Mouse (Mus musculus): Measurements from ENCODE around the gene Zgpat. TPM values are rescaled to one million over a fixed set of nuclear protein-coding genes. Genes with fewer than 3 reads are reported as not detected.

The Zgpat gene
- polyA plus RNA-seq, 1 experiment = 21.7 TPM

DNA sequence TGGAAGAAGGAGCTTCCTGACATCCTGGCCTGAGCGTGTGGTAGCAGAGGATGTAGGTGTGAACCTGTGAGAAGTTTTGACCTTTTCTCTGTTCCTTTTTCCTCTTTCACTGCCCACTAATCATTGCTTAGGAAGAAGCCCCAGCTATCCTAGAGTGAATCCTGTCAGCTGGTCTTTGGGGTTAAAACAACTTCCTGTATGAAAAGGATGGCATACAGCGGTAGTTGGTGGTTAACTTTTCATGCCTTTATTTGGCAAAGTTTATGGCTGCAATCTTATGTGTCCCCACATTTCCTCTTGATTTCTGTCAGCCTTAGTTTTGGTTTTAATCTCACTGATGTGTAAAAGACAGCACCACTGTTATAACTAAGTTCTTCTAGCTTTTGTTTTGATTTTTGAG is 12.5 kb downstream of the Zgpat start:
- no peak overlapping the region for H3K4me3 ChIP-seq
- H3K79me2 ChIP-seq (ENCODE audit: control insufficient read depth, insufficient read depth) = peaks cover 40% of the 10 kb centered on the region
- TF ChIP-seq MAX (IDR thresholded peaks at IDR 0.05; ENCODE audit: low read depth) (no peak), CEBPB (IDR thresholded peaks at IDR 0.05; ENCODE audit: insufficient read depth, poor library complexity, severe bottlenecking) (no peak), SRF (IDR thresholded peaks at IDR 0.05; ENCODE audit: control insufficient read depth, insufficient read length, low read depth) (no peak), MYOD1 (IDR thresholded peaks at IDR 0.05; ENCODE audit: control insufficient read depth in 1 of 3, insufficient read length in 2 of 3, low read depth in 2 of 3) (no peak), TCF12 (IDR thresholded peaks at IDR 0.05; ENCODE audit: insufficient read depth, poor library complexity, severe bottlenecking) (no peak), TCF3 (IDR thresholded peaks at IDR 0.05; ENCODE audit: insufficient read length, low read depth) (no peak), POLR2AphosphoS2 (IDR thresholded peaks at IDR 0.05; ENCODE audit: insufficient read length, low read depth) (no peak), USF1 (IDR thresholded peaks at IDR 0.05; ENCODE audit: low read depth) (no peak)
- no peaks in the 10 kb centered on the region for H3K27me3 ChIP-seq (ENCODE audit: control insufficient read depth, insufficient read depth, insufficient read length)
- H3K36me3 ChIP-seq (ENCODE audit: control insufficient read depth, insufficient read depth) = no peaks in the 10 kb centered on the region
- H3K4me2 ChIP-seq (ENCODE audit: low read depth) = no peak overlapping the region
- no peak overlapping the region for H3ac ChIP-seq (ENCODE audit: control insufficient read depth, insufficient read length)

DNA sequence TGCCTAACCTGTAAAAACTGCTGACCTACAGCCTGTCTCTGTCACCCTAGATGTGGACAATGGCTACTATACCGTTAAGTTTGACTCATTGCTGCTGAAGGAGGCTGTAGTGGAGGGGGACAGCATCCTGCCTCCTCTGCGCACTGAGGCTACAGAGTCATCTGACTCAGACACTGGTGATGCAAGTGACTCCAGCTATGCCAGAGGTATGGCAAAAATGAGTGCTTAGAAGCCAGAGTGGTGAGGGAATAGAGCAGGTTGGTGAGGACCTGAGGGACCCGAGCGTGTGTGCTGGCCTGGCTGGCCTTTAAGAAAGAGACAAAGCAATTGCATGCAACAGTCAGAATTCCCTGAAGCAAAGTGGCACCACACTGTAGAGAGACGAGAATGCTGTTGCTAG is 14.0 kb downstream of the Zgpat start:
- H3K36me3 ChIP-seq (ENCODE audit: control insufficient read depth, insufficient read depth) = peaks cover 7% of the 10 kb centered on the region
- H3K4me2 ChIP-seq (ENCODE audit: low read depth) = no peak overlapping the region
- peaks cover 32% of the 10 kb centered on the region for H3K79me2 ChIP-seq (ENCODE audit: control insufficient read depth, insufficient read depth)
- no peak overlapping the region for H3K4me3 ChIP-seq
- H3ac ChIP-seq (ENCODE audit: control insufficient read depth, insufficient read length) = no peak overlapping the region
- TF ChIP-seq MYOG (IDR thresholded peaks at IDR 0.05; ENCODE audit: control insufficient read depth in 1 of 3, insufficient read depth in 1 of 3, insufficient read length in 2 of 3, low read depth in 2 of 3) (no peak), TCF3 (IDR thresholded peaks at IDR 0.05; ENCODE audit: insufficient read length, low read depth) (no peak), MAX (IDR thresholded peaks at IDR 0.05; ENCODE audit: low read depth) (no peak), TCF12 (IDR thresholded peaks at IDR 0.05; ENCODE audit: insufficient read depth, poor library complexity, severe bottlenecking) (no peak), USF1 (IDR thresholded peaks at IDR 0.05; ENCODE audit: low read depth) (no peak), POLR2AphosphoS2 (IDR thresholded peaks at IDR 0.05; ENCODE audit: insufficient read length, low read depth) (no peak), REST (IDR thresholded peaks at IDR 0.05; ENCODE audit: insufficient read depth, insufficient read length) (no peak)
- H3K27me3 ChIP-seq (ENCODE audit: control insufficient read depth, insufficient read depth, insufficient read length) = no peaks in the 10 kb centered on the region

DNA sequence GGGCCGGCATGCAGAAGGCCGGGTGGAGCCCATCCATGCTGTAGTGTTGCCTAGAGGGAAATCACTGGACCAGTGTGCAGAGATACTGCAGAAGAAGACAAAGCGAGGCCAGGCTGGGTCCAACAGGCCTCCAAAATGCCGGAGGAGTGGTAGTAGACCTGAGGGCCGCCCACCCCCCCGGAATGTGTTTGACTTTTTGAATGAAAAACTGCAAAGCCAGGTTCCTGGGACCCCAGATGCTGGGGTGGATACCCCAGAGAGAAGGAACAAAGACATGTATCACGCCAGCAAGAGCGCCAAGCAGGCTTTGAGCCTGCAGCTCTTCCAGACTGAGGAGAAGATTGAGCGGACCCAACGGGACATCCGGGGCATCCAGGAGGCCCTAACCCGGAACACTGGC is 15.1 kb downstream of the Zgpat start, which contains the start of gene Lime1:
TSS of gene Lime1 (plus strand) at position 301 of the 400 bp plus-strand sequence.
- no peak within 1 kb of the TSS for H3K4me2 ChIP-seq (ENCODE audit: low read depth)
- H3K36me3 ChIP-seq (ENCODE audit: control insufficient read depth, insufficient read depth) = peaks cover 9% of the 10 kb centered on the region
- H3ac ChIP-seq (ENCODE audit: control insufficient read depth, insufficient read length) = no peak within 1 kb of the TSS
- no peak within 1 kb of the TSS for H3K4me3 ChIP-seq
- TF ChIP-seq REST (IDR thresholded peaks at IDR 0.05; ENCODE audit: insufficient read depth, insufficient read length) = no peak
- TF ChIP-seq MYOD1 (IDR thresholded peaks at IDR 0.05; ENCODE audit: control insufficient read depth in 1 of 3, insufficient read length in 2 of 3, low read depth in 2 of 3) = no peak
- TF ChIP-seq TCF3 (IDR thresholded peaks at IDR 0.05; ENCODE audit: insufficient read length, low read depth) = no peak
- TF ChIP-seq TCF12 (IDR thresholded peaks at IDR 0.05; ENCODE audit: insufficient read depth, poor library complexity, severe bottlenecking) = no peak
- no peak for TF ChIP-seq USF1 (IDR thresholded peaks at IDR 0.05; ENCODE audit: low read depth)
- no peak for TF ChIP-seq MYOG (IDR thresholded peaks at IDR 0.05; ENCODE audit: control insufficient read depth in 1 of 3, insufficient read depth in 1 of 3, insufficient read length in 2 of 3, low read depth in 2 of 3)
- no peak for TF ChIP-seq POLR2A (IDR thresholded peaks at IDR 0.05; ENCODE audit: insufficient read length, low read depth)
- no peak for TF ChIP-seq E2F4 (IDR thresholded peaks at IDR 0.05; ENCODE audit: insufficient read depth)
- H3K27me3 ChIP-seq (ENCODE audit: control insufficient read depth, insufficient read depth, insufficient read length) = no peaks in the 10 kb centered on the region
- peaks cover 22% of the 10 kb centered on the region for H3K79me2 ChIP-seq (ENCODE audit: control insufficient read depth, insufficient read depth)

DNA sequence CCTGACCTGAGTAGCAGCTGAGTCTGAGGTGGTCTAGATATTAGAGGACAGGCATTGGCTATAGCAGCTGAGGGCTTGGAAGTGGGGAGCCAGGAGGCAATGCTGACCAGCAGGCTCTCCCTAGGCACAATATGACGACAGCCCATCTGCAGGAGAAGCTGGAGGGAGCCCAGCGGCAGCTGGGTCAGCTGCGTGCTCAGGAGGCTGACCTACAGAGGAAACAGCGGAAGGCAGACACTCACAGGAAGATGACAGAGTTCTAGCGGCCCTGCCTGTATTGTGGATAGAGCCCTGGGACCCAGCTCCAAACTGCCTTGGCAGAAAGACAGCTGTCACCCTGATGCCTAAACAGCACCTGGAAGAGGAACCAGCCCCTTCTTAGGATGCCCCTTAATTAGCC is 15.5 kb downstream of the Zgpat start:
- TF ChIP-seq MYOD1 (IDR thresholded peaks at IDR 0.05; ENCODE audit: control insufficient read depth in 1 of 3, insufficient read length in 2 of 3, low read depth in 2 of 3) (no peak), CEBPB (IDR thresholded peaks at IDR 0.05; ENCODE audit: insufficient read depth, poor library complexity, severe bottlenecking) (no peak), TCF3 (IDR thresholded peaks at IDR 0.05; ENCODE audit: insufficient read length, low read depth) (no peak), SRF (IDR thresholded peaks at IDR 0.05; ENCODE audit: control insufficient read depth, insufficient read length, low read depth) (no peak), POLR2A (IDR thresholded peaks at IDR 0.05; ENCODE audit: insufficient read length, low read depth) (no peak), E2F4 (IDR thresholded peaks at IDR 0.05; ENCODE audit: insufficient read depth) (no peak)
- Histone ChIP-seq H3K4me2 (ENCODE audit: low read depth) (no peak overlapping the region), H3ac (ENCODE audit: control insufficient read depth, insufficient read length) (no peak overlapping the region), H3K79me2 (ENCODE audit: control insufficient read depth, insufficient read depth) (peaks cover 18% of the 10 kb centered on the region), H3K36me3 (ENCODE audit: control insufficient read depth, insufficient read depth) (peaks cover 9% of the 10 kb centered on the region), H3K27me3 (ENCODE audit: control insufficient read depth, insufficient read depth, insufficient read length) (no peaks in the 10 kb centered on the region), H3K4me3 (no peak overlapping the region)

DNA sequence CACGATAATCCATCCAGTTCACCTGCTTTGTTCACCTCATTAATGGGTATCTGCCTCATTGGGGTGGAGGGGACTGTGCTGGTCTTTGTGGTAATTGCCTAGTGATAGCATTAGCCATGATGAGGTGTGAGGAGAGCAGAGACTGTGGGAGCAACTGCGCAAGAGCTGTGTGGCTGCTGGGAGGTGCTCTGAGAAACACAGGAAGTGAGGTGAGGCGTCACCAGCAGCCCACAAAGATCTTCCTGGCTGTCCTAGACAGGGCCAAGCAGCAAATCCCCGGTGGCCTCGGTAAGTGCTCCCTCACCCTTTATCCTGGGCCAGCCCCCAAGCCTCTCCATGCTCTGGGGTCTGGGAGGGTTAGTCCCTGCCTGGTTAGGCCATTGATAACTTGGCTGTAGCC is 16.4 kb downstream of the Zgpat start:
- H3K36me3 ChIP-seq (ENCODE audit: control insufficient read depth, insufficient read depth) = peaks cover 9% of the 10 kb centered on the region
- H3K79me2 ChIP-seq (ENCODE audit: control insufficient read depth, insufficient read depth) = peaks cover 9% of the 10 kb centered on the region
- H3ac ChIP-seq (ENCODE audit: control insufficient read depth, insufficient read length) = no peak overlapping the region
- H3K4me3 ChIP-seq = no peak overlapping the region
- H3K27me3 ChIP-seq (ENCODE audit: control insufficient read depth, insufficient read depth, insufficient read length) = no peaks in the 10 kb centered on the region
- no peak for TF ChIP-seq MYOD1 (IDR thresholded peaks at IDR 0.05; ENCODE audit: control insufficient read depth in 1 of 3, insufficient read length in 2 of 3, low read depth in 2 of 3)
- TF ChIP-seq POLR2AphosphoS2 (IDR thresholded peaks at IDR 0.05; ENCODE audit: insufficient read length, low read depth) = no peak
- no peak for TF ChIP-seq POLR2A (IDR thresholded peaks at IDR 0.05; ENCODE audit: insufficient read length, low read depth)
- TF ChIP-seq MYOG (IDR thresholded peaks at IDR 0.05; ENCODE audit: control insufficient read depth in 1 of 3, insufficient read depth in 1 of 3, insufficient read length in 2 of 3, low read depth in 2 of 3) = no peak
- no peak for TF ChIP-seq CEBPB (IDR thresholded peaks at IDR 0.05; ENCODE audit: insufficient read depth, poor library complexity, severe bottlenecking)
- TF ChIP-seq REST (IDR thresholded peaks at IDR 0.05; ENCODE audit: insufficient read depth, insufficient read length) = no peak
- TF ChIP-seq TCF12 (IDR thresholded peaks at IDR 0.05; ENCODE audit: insufficient read depth, poor library complexity, severe bottlenecking) = no peak
- no peak for TF ChIP-seq USF1 (IDR thresholded peaks at IDR 0.05; ENCODE audit: low read depth)
- no peak for TF ChIP-seq SRF (IDR thresholded peaks at IDR 0.05; ENCODE audit: control insufficient read depth, insufficient read length, low read depth)
- no peak for TF ChIP-seq TCF3 (IDR thresholded peaks at IDR 0.05; ENCODE audit: insufficient read length, low read depth)
- no peak overlapping the region for H3K4me2 ChIP-seq (ENCODE audit: low read depth)

Data from myocyte (in vitro differentiated cells).